Comparison of ENCODE assay signal across 22 mouse cellular contexts in the genomic region with DNA sequence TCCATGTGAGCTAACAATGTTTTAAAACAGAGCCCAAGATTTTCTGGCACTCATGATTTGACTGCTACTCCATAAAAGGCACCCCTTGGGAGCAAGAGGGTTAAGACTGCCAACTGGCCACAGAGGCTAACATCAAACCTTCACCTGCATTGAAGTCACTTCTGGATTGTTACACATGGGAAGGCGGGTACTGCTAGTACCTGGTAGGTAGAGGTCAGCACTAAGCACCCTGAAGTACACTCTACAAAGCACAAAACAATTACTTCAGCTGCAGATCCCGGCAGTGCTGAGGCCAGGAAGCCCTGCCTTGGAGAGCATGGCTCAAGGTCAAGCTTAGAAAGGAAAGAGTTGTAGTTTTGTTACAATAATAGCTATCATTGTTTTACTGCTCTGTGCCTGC. TPM values are rescaled to one million over a fixed set of nuclear protein-coding genes. Genes with fewer than 3 reads are reported as not detected.
DNase-seq lines count a peak whose midpoint lies in the region; ATAC-seq and TF ChIP-seq lines count a peak whose summit lies in the region.
"Had no signal": no experiment of that assay in that cellular context is flagged by ENCODE, and none has a peak within 500 bp of the region (broad histone marks: within the 10 kb centered on the region; RNA-seq: fewer than 3 reads in every experiment).

No protein-coding gene starts in this region.

- no peak overlapping the region for H3K4me2 ChIP-seq in heart, embryonic 13.5 days
- H3K4me2 ChIP-seq in CH12.LX (ENCODE audit: insufficient read depth, low read depth, poor library complexity, severe bottlenecking): peak overlapping the region; percentile 42
- H3K4me2 ChIP-seq: forebrain, embryonic 13.5 days; hindbrain, embryonic 13.5 days; limb, embryonic 15.5 days; lung, embryonic 15.5 days; midbrain, embryonic 12.5 days; neural tube, embryonic 15.5 days; stomach, embryonic 15.5 days had no signal

- TF ChIP-seq POLR2A in CH12.LX (IDR thresholded peaks at IDR 0.05; ENCODE audit: low read depth, low read length): no peak

- peaks cover 17% of the 10 kb centered on the region for H3K4me1 ChIP-seq in heart, embryonic 13.5 days
- H3K4me1 ChIP-seq in CH12.LX (ENCODE audit: control insufficient read depth in 1 of 2, insufficient read depth in 2 of 2): peaks cover 21 to 70% of the 10 kb centered on the region in 2 experiments
- peaks cover 14% of the 10 kb centered on the region; the same call in 1 of the 2 replicates for H3K4me1 ChIP-seq in brown adipose tissue, adult 24 weeks (ENCODE audit: control insufficient read depth, insufficient read depth, insufficient read length, low read length)
- H3K4me1 ChIP-seq: forebrain, embryonic 13.5 days; hindbrain, embryonic 13.5 days; midbrain, embryonic 12.5 days; stomach, embryonic 15.5 days had no signal

- DNase-seq in heart, postnatal 10 days: no peak
- DNase-seq in kidney, postnatal 14 days: peak; percentile 10
- no peak for DNase-seq in kidney, postnatal 10 days
- DNase-seq in CH12.LX (ENCODE audit: extremely low read depth): no peak
- DNase-seq in cerebellum, postnatal 25 days: no peak
- DNase-seq: cerebellum, adult 2 months; kidney, adult 9 months; kidney, postnatal 4 days; right cerebral cortex, adult 18-20 months; right cerebral cortex, postnatal 4 days; thymus, adult 18-20 months; thymus, postnatal 4 days had no signal

- H3K36me3 ChIP-seq in heart, embryonic 13.5 days: peaks cover 17% of the 10 kb centered on the region
- peaks cover 0 to 32% of the 10 kb centered on the region in 2 experiments for H3K36me3 ChIP-seq in CH12.LX (replicated peaks in 1 of 2; ENCODE audit: control insufficient read depth in 1 of 2, insufficient read depth in 1 of 2, low read length in 1 of 2)
- H3K36me3 ChIP-seq: stomach, embryonic 15.5 days had no signal

- no peak overlapping the region for H3K9ac ChIP-seq in heart, embryonic 13.5 days
- no peak overlapping the region for H3K9ac ChIP-seq in CH12.LX (ENCODE audit: insufficient read depth, low read depth)
- H3K9ac ChIP-seq: forebrain, embryonic 13.5 days; hindbrain, embryonic 13.5 days; limb, embryonic 15.5 days; liver, embryonic 14.5 days; lung, embryonic 15.5 days; midbrain, embryonic 12.5 days; neural tube, embryonic 15.5 days; stomach, embryonic 15.5 days had no signal

- no peak overlapping the region for H3K4me3 ChIP-seq in heart, embryonic 13.5 days
- no peak overlapping the region for H3K4me3 ChIP-seq in CH12.LX (replicated peaks in 1 of 3; ENCODE audit: low read depth in 2 of 3, low read length in 2 of 3, poor library complexity in 1 of 3)
- no peak overlapping the region for H3K4me3 ChIP-seq in brown adipose tissue, adult 24 weeks (ENCODE audit: insufficient read depth, low read depth, low read length)
- H3K4me3 ChIP-seq: forebrain, embryonic 13.5 days; hindbrain, embryonic 13.5 days; limb, embryonic 15.5 days; lung, embryonic 15.5 days; midbrain, embryonic 12.5 days; neural tube, embryonic 15.5 days; stomach, embryonic 15.5 days had no signal

- TF ChIP-seq RAD21 in CH12.LX (IDR thresholded peaks at IDR 0.05; ENCODE audit: low read depth, low read length): no peak

- no peaks in the 10 kb centered on the region for H3K9me3 ChIP-seq in heart, embryonic 13.5 days
- no peaks in the 10 kb centered on the region for H3K9me3 ChIP-seq in CH12.LX (replicated peaks; ENCODE audit: low read length)
- H3K9me3 ChIP-seq: forebrain, embryonic 13.5 days; hindbrain, embryonic 13.5 days; limb, embryonic 15.5 days; lung, embryonic 15.5 days; midbrain, embryonic 12.5 days; neural tube, embryonic 15.5 days; stomach, embryonic 15.5 days had no signal

- 54% methylated on average over 2 of the region's 2 CpGs for WGBS in heart, embryonic 13.5 days

- dilution Hi-C loops in CH12.LX (cut with MboI; ENCODE audit: extremely low pct_ligation_motif_present, extremely low pct_unique_long_range_greater_than_20kb, low sequenced_read_pairs): no loop called here

- H3K27me3 ChIP-seq in heart, embryonic 13.5 days (replicated peaks): no peaks in the 10 kb centered on the region
- H3K27me3 ChIP-seq in CH12.LX (replicated peaks): no peaks in the 10 kb centered on the region
- H3K27me3 ChIP-seq: forebrain, embryonic 13.5 days; hindbrain, embryonic 13.5 days; limb, embryonic 15.5 days; lung, embryonic 15.5 days; midbrain, embryonic 12.5 days; neural tube, embryonic 15.5 days; stomach, embryonic 15.5 days had no signal

- intact Hi-C loops in heart, postnatal 10 days (cut with DNase I): loop anchor here (10.0 kb wide), 1 partner anchor 623 kb away; a partner anchor contains a TSS

- TF ChIP-seq EP300 in CH12.LX (IDR thresholded peaks at IDR 0.05; ENCODE audit: low read length): 0 out of 2 replicates have a peak, but pooled peaks have one; percentile 17

- H3K27ac ChIP-seq in heart, embryonic 13.5 days (replicated peaks): peak overlapping the region; percentile 48; the same call in 1 of the 2 replicates
- no peak overlapping the region; the same call in 1 of the 2 replicates for H3K27ac ChIP-seq in CH12.LX (ENCODE audit: insufficient read depth, low read depth)
- peak overlapping the region; percentile 66 for H3K27ac ChIP-seq in brown adipose tissue, adult 24 weeks (replicated peaks; ENCODE audit: low read depth, low read length)
- H3K27ac ChIP-seq: forebrain, embryonic 13.5 days; hindbrain, embryonic 13.5 days; limb, embryonic 15.5 days; liver, embryonic 14.5 days; lung, embryonic 15.5 days; midbrain, embryonic 12.5 days; neural tube, embryonic 15.5 days; stomach, embryonic 15.5 days had no signal

- in situ Hi-C loops in CH12.LX (cut with MboI; ENCODE audit: low pct_ligation_motif_present, low pct_unique_long_range_greater_than_20kb, low sequenced_read_pairs): loop anchor here (5.0 kb wide), 1 partner anchor 70 kb away; no protein-coding TSS in a partner anchor

- no peak for ATAC-seq in heart, embryonic 13.5 days (ENCODE audit: extremely low read depth, insufficient number of reproducible peaks, low FRiP score, low TSS enrichment)
- ATAC-seq: forebrain, embryonic 13.5 days had no signal

- TF ChIP-seq CTCF in CH12.LX (conservative IDR thresholded peaks at IDR 0.05 in 1 of 2, IDR thresholded peaks at IDR 0.05 in 1 of 2; ENCODE audit: low read depth in 2 of 2, low read length in 2 of 2): no peak

- H3K79me2 ChIP-seq in CH12.LX (replicated peaks; ENCODE audit: control insufficient read depth, extremely low read depth, insufficient read depth, poor library complexity, severe bottlenecking): peaks cover 2% of the 10 kb centered on the region

TF ChIP-seq in CH12.LX, 34 proteins besides CTCF, POLR2A, EP300 and RAD21:
- TF ChIP-seq NRF1 (IDR thresholded peaks at IDR 0.05; ENCODE audit: low read depth, low read length) (no peak), TBP (conservative IDR thresholded peaks at IDR 0.05; ENCODE audit: low read depth, low read length) (no peak), ZC3H11A (IDR thresholded peaks at IDR 0.05; ENCODE audit: low read depth, low read length) (no peak), MYC (IDR thresholded peaks at IDR 0.05; ENCODE audit: low read depth, low read length) (no peak), POLR2AphosphoS2 (IDR thresholded peaks at IDR 0.05; ENCODE audit: low read depth, low read length) (no peak), ZMIZ1 (IDR thresholded peaks at IDR 0.05; ENCODE audit: low read depth, low read length) (no peak), JUN (IDR thresholded peaks at IDR 0.05; ENCODE audit: insufficient read depth, low read depth, low read length) (no peak), PAX5 (IDR thresholded peaks at IDR 0.05; ENCODE audit: low read length) (no peak), JUND (conservative IDR thresholded peaks at IDR 0.05; ENCODE audit: low read depth, low read length) (no peak), MXI1 (IDR thresholded peaks at IDR 0.05; ENCODE audit: low read depth, low read length) (no peak), SIN3A (IDR thresholded peaks at IDR 0.05; ENCODE audit: low read length) (no peak), ZKSCAN1 (IDR thresholded peaks at IDR 0.05; ENCODE audit: borderline replicate concordance, low read depth, low read length) (no peak), KAT2A (IDR thresholded peaks at IDR 0.05; ENCODE audit: insufficient replicate concordance, low read length) (no peak)

RNA-seq across cellular contexts. Expression of a gene that starts 16.2 kb away (rescaled TPM):
- 267 and 295 TPM in 2 replicates for polyA plus RNA-seq in heart, embryonic 13.5 days (2015; fragmentation: Nextera tagmentation; extraction: Ambion mirVana)
- total RNA-seq in heart, postnatal 10 days (2021): 100 to 1,000 TPM; 793 to 803 TPM
- total RNA-seq in CH12.LX (2012; rRNA removed): 2,059 and 2,113 TPM in 2 replicates
- total RNA-seq in CH12.LX (2014; rRNA removed): 2,291 and 2,467 TPM in 2 replicates
- polyA plus RNA-seq in CH12.LX (2012; ENCODE audit: insufficient read length, low read depth): 753 and 1,059 TPM in 2 replicates
- polyA plus RNA-seq in brown adipose tissue, adult 24 weeks (2012; ENCODE audit: insufficient read depth, insufficient read length, missing spikeins): 276 and 397 TPM in 2 replicates

RNA-seq across cellular contexts. Expression of a gene that starts 16.5 kb away (rescaled TPM):
- 17.1 and 20.5 TPM in 2 replicates for polyA plus RNA-seq in heart, embryonic 13.5 days (2015; fragmentation: Nextera tagmentation; extraction: Ambion mirVana)
- 10 to 100 TPM; 28.2 to 29.6 TPM for total RNA-seq in heart, postnatal 10 days (2021)
- total RNA-seq in CH12.LX (2012; rRNA removed) (5.5 and 6.6 TPM in 2 replicates), CH12.LX (2014; rRNA removed) (9.2 and 10.7 TPM in 2 replicates)
- 9.8 and 12.5 TPM in 2 replicates for polyA plus RNA-seq in CH12.LX (2012; ENCODE audit: insufficient read length, low read depth)
- polyA plus RNA-seq in brown adipose tissue, adult 24 weeks (2012; ENCODE audit: insufficient read depth, insufficient read length, missing spikeins): 49.4 and 60.7 TPM in 2 replicates

RNA-seq across cellular contexts. Expression of a gene that starts 44.3 kb away (rescaled TPM):
- polyA plus RNA-seq in heart, embryonic 13.5 days (2015; fragmentation: Nextera tagmentation; extraction: Ambion mirVana): 57.6 and 63.2 TPM in 2 replicates
- total RNA-seq in heart, postnatal 10 days (2021): 10 to 100 TPM; 36.6 to 42.3 TPM
- total RNA-seq in CH12.LX (2012; rRNA removed): 28.1 and 32.9 TPM in 2 replicates
- total RNA-seq in CH12.LX (2014; rRNA removed): 178 and 183 TPM in 2 replicates
- polyA plus RNA-seq in CH12.LX (2012; ENCODE audit: insufficient read length, low read depth): 167 and 202 TPM in 2 replicates
- 69.1 and 84.2 TPM in 2 replicates for polyA plus RNA-seq in brown adipose tissue, adult 24 weeks (2012; ENCODE audit: insufficient read depth, insufficient read length, missing spikeins)

RNA-seq across cellular contexts. Expression of a gene that starts 48.5 kb away (rescaled TPM):
- 10.0 and 10.9 TPM in 2 replicates for polyA plus RNA-seq in heart, embryonic 13.5 days (2015; fragmentation: Nextera tagmentation; extraction: Ambion mirVana)
- 10 to 100 TPM; 47.2 to 48.0 TPM for total RNA-seq in heart, postnatal 10 days (2021)
- 4.5 and 5.1 TPM in 2 replicates for total RNA-seq in CH12.LX (2012; rRNA removed)
- 8.4 and 9.3 TPM in 2 replicates for total RNA-seq in CH12.LX (2014; rRNA removed)
- polyA plus RNA-seq in CH12.LX (2012; ENCODE audit: insufficient read length, low read depth): 5.6 and 6.8 TPM in 2 replicates
- 23.8 and 30.8 TPM in 2 replicates for polyA plus RNA-seq in brown adipose tissue, adult 24 weeks (2012; ENCODE audit: insufficient read depth, insufficient read length, missing spikeins)
